Mouse (Mus musculus) heart, embryonic 13.5 days (tissue): Measurements from ENCODE around the gene Srl. TPM values are rescaled to one million over a fixed set of nuclear protein-coding genes. Genes with fewer than 3 reads are reported as not detected.
A peak's percentile ranks its signal among the peaks of the same experiment; 100 is the strongest.
"Not testable (repeated sequence)": the region's sequence is repeated elsewhere in the genome, so short reads cannot be mapped to it uniquely, and the experiment has no call there.

Source experiments
- ATAC-seq: fragments of 200-750 bp; cut with Nextera tagmentation; 2 replicates; pipeline ENCODE4 v1.8.0; 2017; ENCODE audit warnings: moderate TSS enrichment; ENCODE audit not compliant: insufficient number of reproducible peaks, low FRiP score, low TSS enrichment; ENCODE audit errors: extremely low read depth
- H3K27ac ChIP-seq: fragments of 300-500 bp; sonication (generic); replicated peaks from 2 replicates; pipeline ENCODE4 v1.5.1; 2015; ENCODE audit warnings: moderate library complexity, mild to moderate bottlenecking, inconsistent platforms
- H3K27me3 ChIP-seq: fragments of 300-500 bp; sonication (generic); replicated peaks from 2 replicates; pipeline ENCODE4 v1.6.1; 2015; ENCODE audit warnings: mild to moderate bottlenecking, inconsistent platforms
- H3K36me3 ChIP-seq: fragments of 300-500 bp; sonication (generic); 2 replicates; pipeline ENCODE4 v1.6.1; 2015; ENCODE audit warnings: mild to moderate bottlenecking, inconsistent platforms
- H3K4me1 ChIP-seq: fragments of 300-500 bp; sonication (generic); 2 replicates; pipeline ENCODE4 v1.6.1; 2015; ENCODE audit warnings: inconsistent platforms
- H3K4me2 ChIP-seq: fragments of 300-500 bp; sonication (generic); 2 replicates; pipeline ENCODE4 v1.6.1; 2015; ENCODE audit warnings: inconsistent platforms, mild to moderate bottlenecking, moderate library complexity
- H3K4me3 ChIP-seq: fragments of 300-500 bp; sonication (generic); 2 replicates; pipeline ENCODE4 v1.5.1; 2015; ENCODE audit warnings: moderate library complexity, mild to moderate bottlenecking, inconsistent platforms
- H3K9ac ChIP-seq: fragments of 300-500 bp; sonication (generic); 2 replicates; pipeline ENCODE4 v1.6.1; 2015; ENCODE audit warnings: inconsistent platforms, mild to moderate bottlenecking, moderate library complexity
- H3K9me3 ChIP-seq: fragments of 300-500 bp; sonication (generic); 2 replicates; pipeline ENCODE4 v1.6.1; 2016; ENCODE audit warnings: inconsistent platforms
- WGBS: fragments of 180-500 bp; shearing (Covaris S2); methylation state at CpG from one replicate; pipeline ENCODE4 v1.1.7; 2015; ENCODE audit warnings: mixed read lengths; 5-methylcytosine and 5-hydroxymethylcytosine counted together
- polyA plus RNA-seq: library from polyadenylated mRNA; unstranded; fragments of >200 nt; fragmentation: Nextera tagmentation; extraction: Ambion mirVana; gene quantifications from 2 replicates; pipeline ENCODE4 v1.2.1, GENCODE M21; 2015

Srl gene
- polyA plus RNA-seq = 177 and 181 TPM in 2 replicates

DNA sequence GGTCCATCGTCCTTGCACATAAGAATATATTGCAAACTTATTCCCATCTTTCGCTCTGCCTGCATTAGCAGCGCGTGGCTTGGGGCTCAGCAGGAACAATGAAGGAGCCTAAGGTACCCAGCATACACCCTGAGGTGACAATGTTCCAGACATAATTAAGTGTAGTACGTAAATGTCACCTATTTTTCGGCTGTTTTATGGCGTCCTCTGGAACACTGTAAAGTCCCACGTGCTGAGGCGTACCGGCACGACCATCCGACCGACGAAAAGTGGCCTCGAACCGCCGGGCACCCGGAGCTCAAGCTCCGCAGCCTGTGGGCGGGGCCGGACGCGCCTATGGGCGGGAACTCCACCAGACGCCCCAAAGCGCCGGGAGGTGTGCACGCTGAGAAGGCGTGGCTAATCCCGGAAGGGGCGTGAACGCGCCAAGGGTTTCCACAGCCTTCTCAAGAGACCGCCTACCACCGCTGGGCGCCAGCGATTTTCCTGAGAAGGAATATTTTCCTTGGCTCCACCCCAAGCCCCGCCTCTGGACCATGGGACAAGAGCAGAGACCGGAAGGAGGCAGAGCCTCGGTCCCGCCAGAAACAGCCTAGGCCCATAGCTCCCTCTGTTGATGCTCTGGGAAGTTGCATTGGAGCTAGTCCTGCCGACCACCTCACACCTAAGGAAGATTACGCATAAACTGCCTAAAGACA, at the start of gene Srl:
TSS of gene Srl (minus strand) at position 316 of the 698 bp plus-strand sequence.
- H3K27ac ChIP-seq = peak within 1 kb of the TSS; percentile 51
- peak within 1 kb of the TSS; percentile 59 for H3K4me3 ChIP-seq
- H3K27me3 ChIP-seq = no peaks in the 10 kb centered on the region
- H3K36me3 ChIP-seq = peaks cover 22% of the 10 kb centered on the region
- H3K4me2 ChIP-seq = peak within 1 kb of the TSS; percentile 72
- peaks cover 28% of the 10 kb centered on the region for H3K4me1 ChIP-seq
- ATAC-seq = peak; percentile 98
- H3K9ac ChIP-seq = peak within 1 kb of the TSS; percentile 82
- under 1% methylated on average over 43 of the region's 43 CpGs for WGBS
- H3K9me3 ChIP-seq = no peaks in the 10 kb centered on the region

DNA sequence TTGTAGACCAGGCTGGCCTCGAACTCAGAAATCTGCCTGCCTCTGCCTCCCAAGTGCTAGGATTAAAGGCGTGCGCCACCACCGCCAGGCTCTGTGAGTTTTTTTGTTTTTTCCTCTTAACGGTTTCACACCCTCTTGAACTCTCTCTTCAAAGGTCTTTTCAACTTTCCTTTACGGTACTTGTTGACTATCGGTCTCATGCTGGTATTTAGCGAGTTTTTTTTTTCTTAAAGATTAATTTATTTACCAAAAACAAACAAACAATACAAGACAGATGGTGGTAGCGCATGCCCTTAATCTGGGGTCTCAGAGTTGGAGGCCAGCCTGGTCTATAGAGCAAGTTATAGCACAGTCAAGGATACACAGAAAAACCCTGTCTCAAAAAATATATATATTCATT, 48.6 kb upstream of the Srl start:
- H3K27ac ChIP-seq = no peak overlapping the region
- no peaks in the 10 kb centered on the region for H3K9me3 ChIP-seq
- peaks cover 22% of the 10 kb centered on the region for H3K36me3 ChIP-seq
- H3K4me2 ChIP-seq = no peak overlapping the region
- H3K27me3 ChIP-seq = no peaks in the 10 kb centered on the region
- WGBS = 94% methylated on average over 9 of the region's 9 CpGs
- no peak overlapping the region for H3K4me3 ChIP-seq
- no peak overlapping the region for H3K9ac ChIP-seq
- ATAC-seq = no peak
- peaks cover 47% of the 10 kb centered on the region for H3K4me1 ChIP-seq

DNA sequence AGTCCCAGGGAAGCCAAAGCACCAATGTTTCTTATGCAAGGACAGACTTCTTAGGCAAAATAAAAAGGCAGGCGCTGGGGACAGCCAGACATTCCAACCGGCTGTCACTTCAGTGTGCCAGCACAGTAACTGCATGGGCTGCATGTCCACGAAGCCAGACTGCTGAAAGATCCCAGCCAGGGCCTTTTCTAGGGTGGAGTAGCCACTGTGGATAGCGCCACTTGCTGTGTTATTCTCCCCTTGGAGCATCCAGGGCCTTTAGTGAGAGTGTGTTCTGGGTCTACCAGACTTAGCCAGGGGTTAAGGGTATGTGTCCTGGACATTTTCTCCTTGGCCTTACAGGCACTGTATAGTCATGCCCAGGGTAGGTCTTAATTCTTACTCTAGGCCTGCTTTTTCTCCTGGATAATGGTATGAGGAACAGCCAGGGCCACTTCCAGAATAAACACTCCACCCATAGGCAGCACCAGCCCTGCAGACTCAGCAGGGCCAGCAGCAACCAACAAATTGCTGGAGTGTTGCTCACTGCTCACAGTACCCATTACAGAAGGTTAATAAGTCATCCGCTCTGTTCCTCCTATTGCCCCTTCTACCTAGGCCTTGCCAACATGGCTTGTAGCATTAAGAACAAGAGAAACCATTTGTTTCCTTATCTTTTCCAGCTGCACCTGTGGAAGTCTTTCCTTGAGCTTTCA, 46.0 kb upstream of the Srl start:
- 37% methylated on average over 5 of the region's 5 CpGs for WGBS
- Histone ChIP-seq H3K4me3 (peak overlapping the region; percentile 50; the same call in 1 of the 2 replicates), H3K27ac (peak overlapping the region; percentile 91), H3K4me2 (peak overlapping the region; percentile 82), H3K36me3 (peaks cover 22% of the 10 kb centered on the region), H3K27me3 (no peaks in the 10 kb centered on the region), H3K4me1 (peaks cover 35% of the 10 kb centered on the region), H3K9me3 (no peaks in the 10 kb centered on the region), H3K9ac (peak overlapping the region; percentile 75)
- ATAC-seq = no peak

DNA sequence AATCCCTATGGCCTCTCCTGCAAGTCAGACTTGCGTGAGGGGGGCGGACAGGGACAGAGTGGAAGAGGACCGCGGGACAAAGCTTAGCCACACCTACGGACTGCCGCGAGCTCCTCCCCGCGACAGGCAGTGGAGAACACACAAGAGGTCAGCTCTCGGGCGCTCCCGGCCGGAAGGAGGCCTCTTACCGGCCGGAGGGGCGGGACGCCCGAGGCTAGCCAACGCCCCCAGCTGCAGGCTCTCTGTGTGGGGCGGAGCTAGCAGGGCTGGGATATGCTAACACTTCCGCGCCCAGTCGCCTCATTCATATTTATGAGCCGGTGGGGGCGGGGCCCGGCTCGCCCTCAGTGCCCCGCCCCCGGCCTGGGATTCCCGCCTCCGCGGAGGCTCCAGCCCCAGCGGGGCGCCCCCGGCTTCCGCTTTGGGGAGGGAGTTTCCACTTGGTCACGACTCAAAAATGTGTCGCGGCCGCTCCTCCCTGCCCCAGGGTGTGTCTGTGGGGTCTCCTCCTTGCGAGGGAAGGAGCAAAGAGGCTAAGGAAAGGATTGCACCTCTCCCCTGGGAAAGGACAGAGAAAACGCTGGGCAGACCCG, 45.0 kb upstream of the Srl start:
- peak; percentile 99 for ATAC-seq
- peaks cover 22% of the 10 kb centered on the region for H3K36me3 ChIP-seq
- peak overlapping the region; percentile 91 for H3K27ac ChIP-seq
- H3K9ac ChIP-seq = peak overlapping the region; percentile 75
- peaks cover 25% of the 10 kb centered on the region for H3K4me1 ChIP-seq
- H3K9me3 ChIP-seq = no peaks in the 10 kb centered on the region
- no peaks in the 10 kb centered on the region for H3K27me3 ChIP-seq
- peak overlapping the region; percentile 50 for H3K4me3 ChIP-seq
- H3K4me2 ChIP-seq = peak overlapping the region; percentile 82
- under 1% methylated on average over 43 of the region's 43 CpGs for WGBS

DNA sequence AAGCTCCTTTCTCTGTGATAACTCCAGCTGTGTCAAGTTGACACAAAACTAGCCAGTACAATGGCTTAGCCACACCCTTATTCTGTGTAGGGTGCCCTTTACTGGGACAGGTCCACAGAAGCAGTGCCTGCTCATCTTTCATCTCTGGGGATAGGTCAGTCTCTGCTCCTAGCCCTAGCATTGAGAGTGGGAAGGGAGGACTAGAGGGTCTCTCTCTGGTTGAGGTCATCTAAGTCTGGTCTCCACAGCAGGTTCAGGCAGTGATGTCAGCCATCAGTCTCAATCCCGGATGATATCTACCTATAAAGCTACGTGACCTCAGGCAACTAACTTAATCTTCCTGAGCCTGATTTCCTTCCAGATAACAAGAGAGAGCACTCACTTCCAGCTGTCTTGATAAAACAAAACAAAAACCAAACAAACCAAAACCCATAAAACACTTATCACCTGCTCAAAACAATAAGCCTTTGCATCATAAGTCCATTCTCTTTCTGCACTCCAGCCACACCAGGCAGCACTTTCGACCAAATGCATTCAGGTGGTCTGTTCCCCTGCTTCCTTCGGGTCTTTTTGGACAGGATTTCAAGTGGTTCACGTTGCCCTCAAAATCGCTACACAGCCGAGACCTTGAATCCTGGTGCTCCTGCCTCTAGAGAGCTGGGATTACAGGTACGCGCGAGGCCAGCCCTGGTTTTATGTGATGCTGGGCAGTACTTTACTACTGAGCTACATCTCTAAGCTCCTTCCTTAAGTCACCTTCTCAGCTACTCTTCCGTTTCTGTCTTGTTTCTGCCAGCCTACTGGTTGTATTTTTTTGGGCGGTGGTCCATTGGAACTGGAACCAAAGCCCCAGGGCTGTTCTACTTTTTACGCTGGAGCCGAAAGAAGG, 44.3 kb upstream of the Srl start:
- peak; percentile 11; the same call in 1 of the 2 replicates for ATAC-seq
- peak overlapping the region; percentile 74 for H3K9ac ChIP-seq
- no peaks in the 10 kb centered on the region for H3K27me3 ChIP-seq
- WGBS = 4% methylated on average over 14 of the region's 14 CpGs
- no peaks in the 10 kb centered on the region for H3K9me3 ChIP-seq
- peak overlapping the region; percentile 91 for H3K27ac ChIP-seq
- H3K4me1 ChIP-seq = peaks cover 23% of the 10 kb centered on the region
- H3K4me2 ChIP-seq = peak overlapping the region; percentile 82
- peaks cover 17% of the 10 kb centered on the region for H3K36me3 ChIP-seq
- H3K4me3 ChIP-seq = peak overlapping the region; percentile 50

DNA sequence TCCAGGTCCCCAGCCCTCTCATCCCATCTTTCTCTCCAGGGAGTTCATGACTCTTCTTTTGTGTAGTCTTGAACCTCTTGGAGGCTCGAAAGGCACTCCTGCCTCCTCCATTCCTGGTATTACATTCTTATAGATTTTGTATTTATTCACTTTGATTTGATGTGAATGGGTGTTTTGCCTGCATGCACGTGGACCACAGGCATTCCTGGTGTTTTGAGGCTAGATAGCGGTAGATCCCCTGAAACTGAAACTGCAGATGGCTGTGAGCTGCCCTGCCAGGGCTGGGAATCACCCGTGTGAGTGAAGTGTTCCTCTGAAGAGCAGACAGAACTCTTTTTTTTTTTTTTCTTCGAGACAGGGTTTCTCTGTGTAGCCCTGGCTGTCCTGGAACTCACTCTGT, 42.8 kb upstream of the Srl start:
- no peaks in the 10 kb centered on the region for H3K27me3 ChIP-seq
- H3K36me3 ChIP-seq = peaks cover 2% of the 10 kb centered on the region
- WGBS = 62% methylated on average over 5 of the region's 5 CpGs
- ATAC-seq = no peak
- H3K4me3 ChIP-seq = no peak overlapping the region
- no peaks in the 10 kb centered on the region for H3K9me3 ChIP-seq
- no peak overlapping the region for H3K9ac ChIP-seq
- peaks cover 23% of the 10 kb centered on the region for H3K4me1 ChIP-seq
- no peak overlapping the region for H3K27ac ChIP-seq
- no peak overlapping the region for H3K4me2 ChIP-seq

DNA sequence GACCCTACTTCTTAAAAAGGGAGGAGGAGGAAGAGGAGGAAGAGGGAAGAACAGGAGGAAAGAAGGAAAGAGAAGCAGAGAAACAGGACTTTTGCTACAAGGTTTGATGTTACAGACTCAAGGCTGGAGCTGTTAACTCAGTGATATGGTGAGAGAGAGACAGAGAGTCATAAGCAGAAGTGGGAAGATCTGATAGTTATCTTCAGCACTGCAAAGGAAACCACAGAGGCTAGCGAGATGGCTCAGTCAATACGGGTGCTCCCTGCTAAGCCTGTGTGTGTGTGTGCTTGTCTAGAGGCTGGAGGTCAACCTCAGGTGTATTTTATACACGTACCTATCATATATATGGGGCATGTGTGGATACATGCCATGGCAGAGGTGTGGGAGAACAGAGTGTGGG, 42.2 kb upstream of the Srl start:
- Histone ChIP-seq H3K4me3 (no peak overlapping the region), H3K27ac (no peak overlapping the region), H3K4me2 (no peak overlapping the region), H3K4me1 (peaks cover 27% of the 10 kb centered on the region), H3K9me3 (no peaks in the 10 kb centered on the region), H3K27me3 (no peaks in the 10 kb centered on the region), H3K36me3 (no peaks in the 10 kb centered on the region), H3K9ac (no peak overlapping the region)
- ATAC-seq = no peak
- 59% methylated on average over 3 of the region's 3 CpGs for WGBS

DNA sequence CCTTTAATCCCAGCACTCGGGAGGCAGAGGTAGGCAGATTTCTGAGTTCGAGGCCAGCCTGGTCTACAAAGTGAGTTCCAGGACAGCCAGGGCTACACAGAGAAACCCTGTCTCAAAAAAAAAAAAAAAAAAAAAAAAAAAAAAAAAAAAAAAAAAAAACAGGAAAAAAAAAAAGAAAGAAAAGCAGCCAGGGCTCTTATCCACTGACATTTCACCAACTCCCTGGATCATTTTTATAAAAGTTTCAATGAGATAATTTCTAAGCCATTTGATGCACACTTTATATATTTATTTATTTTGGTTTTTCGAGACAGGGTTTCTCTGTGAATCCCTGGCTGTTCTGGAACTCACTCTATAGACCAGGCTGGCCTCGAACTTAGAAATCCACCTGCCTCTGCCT, 39.6 kb upstream of the Srl start:
- not testable (repeated sequence) for H3K4me2 ChIP-seq, H3K36me3 ChIP-seq, H3K27ac ChIP-seq, ATAC-seq, H3K9ac ChIP-seq, H3K9me3 ChIP-seq, H3K27me3 ChIP-seq, H3K4me3 ChIP-seq
- 73% methylated on average over 4 of the region's 4 CpGs for WGBS
- H3K4me1 ChIP-seq = peaks cover 11% of the 10 kb centered on the region

DNA sequence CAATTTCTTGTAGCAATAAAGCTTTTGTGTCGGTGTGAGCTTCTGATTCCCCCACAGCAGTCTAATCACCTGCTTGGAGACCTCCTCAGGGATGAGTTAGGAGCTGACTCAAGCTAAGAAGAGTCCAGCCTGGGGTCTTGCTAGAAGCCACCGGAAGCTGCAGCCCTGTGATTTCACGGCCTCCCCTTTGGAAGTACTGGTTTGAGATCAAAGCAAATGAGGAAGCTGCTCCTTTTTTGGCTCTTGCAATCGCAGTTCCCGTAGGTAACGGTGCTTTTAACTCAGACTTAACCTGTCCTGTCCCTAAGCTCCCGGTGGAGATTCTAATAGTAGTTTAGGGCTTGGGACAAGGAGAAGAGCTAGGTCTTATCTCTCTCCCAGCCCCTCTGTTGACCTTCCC, 37.0 kb upstream of the Srl start:
- Histone ChIP-seq H3K9ac (no peak overlapping the region), H3K27me3 (no peaks in the 10 kb centered on the region), H3K4me2 (no peak overlapping the region), H3K27ac (no peak overlapping the region), H3K4me3 (no peak overlapping the region), H3K36me3 (no peaks in the 10 kb centered on the region), H3K4me1 (peaks cover 4% of the 10 kb centered on the region; the same call in 1 of the 2 replicates), H3K9me3 (no peaks in the 10 kb centered on the region)
- ATAC-seq = no peak
- 51% methylated on average over 7 of the region's 7 CpGs for WGBS

DNA sequence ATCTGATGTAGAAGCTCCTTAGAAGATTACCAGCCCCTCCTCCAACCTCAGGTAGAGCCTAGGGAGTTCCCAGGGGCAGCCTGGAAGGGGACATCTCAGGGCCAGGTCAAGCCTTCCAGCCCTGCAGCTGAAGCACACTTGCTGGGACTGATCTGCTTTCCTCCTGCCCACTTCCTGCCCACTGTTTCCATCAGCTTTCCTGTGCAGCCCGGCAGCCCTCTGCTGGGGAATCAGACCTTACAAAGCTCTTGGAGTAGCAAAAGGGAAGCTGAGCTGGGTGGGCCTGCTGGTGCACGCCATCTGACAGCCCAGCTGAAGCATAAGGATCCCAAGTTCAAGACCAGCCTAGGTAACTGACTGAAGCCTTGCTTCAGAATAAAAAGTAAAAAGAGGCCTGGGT, 35.3 kb upstream of the Srl start:
- ATAC-seq = no peak

DNA sequence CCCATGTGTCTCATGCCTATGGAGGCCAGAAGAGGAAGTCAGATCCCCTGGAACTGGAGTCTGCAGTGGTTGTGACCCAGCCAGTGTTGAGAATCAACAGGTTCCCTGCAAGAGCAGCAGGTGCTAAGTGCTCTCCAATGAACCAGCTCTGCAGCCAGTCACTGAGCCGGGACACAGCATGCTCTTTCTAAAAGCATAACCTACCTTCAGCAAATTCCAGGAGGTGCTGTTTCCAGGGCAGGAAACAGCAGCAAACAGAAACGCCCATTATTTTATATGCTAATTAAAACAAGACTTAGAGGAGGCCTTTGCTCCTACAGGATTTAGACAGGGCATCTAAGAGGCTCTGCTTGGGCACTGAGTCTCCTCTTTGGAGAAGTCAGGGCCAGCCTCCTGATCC, 34.4 kb upstream of the Srl start:
- Histone ChIP-seq H3K36me3 (no peaks in the 10 kb centered on the region), H3K27ac (no peak overlapping the region), H3K27me3 (no peaks in the 10 kb centered on the region), H3K4me2 (no peak overlapping the region), H3K4me1 (peaks cover 8% of the 10 kb centered on the region), H3K9ac (no peak overlapping the region), H3K4me3 (no peak overlapping the region), H3K9me3 (no peaks in the 10 kb centered on the region)
- ATAC-seq = no peak
- WGBS = 57% methylated on average over 2 of the region's 2 CpGs

More for the DNA sequence above, 35.3 kb upstream of the Srl start:
- Histone ChIP-seq H3K9ac (no peak overlapping the region), H3K9me3 (no peaks in the 10 kb centered on the region), H3K4me2 (no peak overlapping the region), H3K27ac (no peak overlapping the region), H3K27me3 (no peaks in the 10 kb centered on the region), H3K36me3 (no peaks in the 10 kb centered on the region), H3K4me1 (peaks cover 4% of the 10 kb centered on the region; the same call in 1 of the 2 replicates), H3K4me3 (no peak overlapping the region)
- WGBS = 46% methylated on average over 2 of the region's 2 CpGs
